Mouse (Mus musculus) embryo, embryonic 11 days (tissue): ENCODE data around the gene Kctd6.

Experiments used
- DNase-seq: peaks from one replicate; pipeline ENCODE4 v3.0.0-alpha.2; 2015

Gene Kctd6

GRCm38 (mm10) chr14:8214299-8215207 is 613 bp downstream of the Kctd6 start:
- peak; percentile 88 for DNase-seq

- DNase-seq = peak; percentile 36
Measured at GRCm38 (mm10) chr14:8215208-8215778, 1.4 kb downstream of the Kctd6 start.

- DNase-seq = no peak
Measured at GRCm38 (mm10) chr14:8216100-8216499, 2.2 kb downstream of the Kctd6 start.

GRCm38 (mm10) chr14:8218238-8218637 is 4.3 kb downstream of the Kctd6 start:
- DNase-seq = no peak

GRCm38 (mm10) chr14:8218730-8219380 is 4.9 kb downstream of the Kctd6 start:
- peak; percentile 67 for DNase-seq

- no peak for DNase-seq
Measured at GRCm38 (mm10) chr14:8219876-8220275, 5.9 kb downstream of the Kctd6 start.

GRCm38 (mm10) chr14:8220306-8220705 is 6.4 kb downstream of the Kctd6 start:
- no peak for DNase-seq

- DNase-seq = no peak
Measured at GRCm38 (mm10) chr14:8220912-8221311, 7.0 kb downstream of the Kctd6 start.

GRCm38 (mm10) chr14:8222561-8222960 is 8.6 kb downstream of the Kctd6 start:
- no peak for DNase-seq

- DNase-seq = no peak
Measured at GRCm38 (mm10) chr14:8223506-8224293, 9.8 kb downstream of the Kctd6 start.

GRCm38 (mm10) chr14:8224805-8225204 is 10.9 kb downstream of the Kctd6 start:
- no peak for DNase-seq

- DNase-seq = no peak
Measured at GRCm38 (mm10) chr14:8229367-8230019, 15.6 kb downstream of the Kctd6 start.

- DNase-seq = no peak
Measured at GRCm38 (mm10) chr14:8232155-8232910, 18.4 kb downstream of the Kctd6 start.

- DNase-seq = no peak
Measured at GRCm38 (mm10) chr14:8233252-8233651, 19.3 kb downstream of the Kctd6 start.

- DNase-seq = no peak
Measured at GRCm38 (mm10) chr14:8241816-8242215, 27.9 kb downstream of the Kctd6 start.

GRCm38 (mm10) chr14:8242388-8242920 is 28.5 kb downstream of the Kctd6 start:
- DNase-seq = peak; percentile 45

GRCm38 (mm10) chr14:8243136-8243888 is 29.4 kb downstream of the Kctd6 start:
- DNase-seq = no peak

GRCm38 (mm10) chr14:8244211-8244611 is 30.3 kb downstream of the Kctd6 start:
- no peak for DNase-seq

GRCm38 (mm10) chr14:8246878-8247277 is 32.9 kb downstream of the Kctd6 start:
- DNase-seq = no peak

GRCm38 (mm10) chr14:8249206-8249605 is 35.3 kb downstream of the Kctd6 start:
- DNase-seq = no peak
